Mouse (Mus musculus) urinary bladder, postnatal 36 days (tissue): ENCODE measurements at regions not wholly inside any gene's neighbourhood (a gene's known extent, or its start where the extent isn't known, plus 50 kb on each side); places are given as distances from the start of the nearest gene placed in this dataset.

ENCODE experiments used
- DNase-seq, 2 experiments: peaks; one replicate each; pipeline ENCODE4 v3.0.0; 2022; ENCODE audit warnings: low spot score in 2 of 2, mixed read lengths in 1 of 2

GRCm38 (mm10) chr5:141137716-141138115 is 103.6 kb upstream of the Sdk1 start:
- DNase-seq: no peak

- no peak for DNase-seq
Observed at GRCm38 (mm10) chr5:141138771-141139360, 102.4 kb upstream of the Sdk1 start.

- no peak for DNase-seq
Observed at GRCm38 (mm10) chr5:141139361-141139912, 101.9 kb upstream of the Sdk1 start.

- DNase-seq: no peak
Observed at GRCm38 (mm10) chr5:141160391-141160790, 80.9 kb upstream of the Sdk1 start.

GRCm38 (mm10) chr5:141160956-141161355 is 80.3 kb upstream of the Sdk1 start:
- no peak for DNase-seq

GRCm38 (mm10) chr5:141182442-141182841 is 58.8 kb upstream of the Sdk1 start:
- no peak for DNase-seq

GRCm38 (mm10) chr5:141189033-141189432 is 52.3 kb upstream of the Sdk1 start:
- no peak for DNase-seq
